In genomic region chr10:81604968-81605665, GRCm38 (mm10) we compare ENCODE assay signal across 7 mouse cellular contexts. TPM values are rescaled to one million over a fixed set of nuclear protein-coding genes. Genes with fewer than 3 reads are reported as not detected.
DNase-seq lines count a peak whose midpoint lies in the region; ATAC-seq and TF ChIP-seq lines count a peak whose summit lies in the region.

No protein-coding gene starts in this region.

- H3K4me3 ChIP-seq in intestine, postnatal 0 days (ENCODE audit: low read depth, low read length), result peak overlapping the region; percentile 45
- H3K4me3 ChIP-seq in limb, embryonic 11.5 days (ENCODE audit: low read depth, low read length), result peak overlapping the region; percentile 44
- H3K4me3 ChIP-seq in midbrain, embryonic 13.5 days (replicated peaks), result peak overlapping the region; percentile 50
- peak overlapping the region; percentile 59 for H3K4me3 ChIP-seq in small intestine, adult 2 months (ENCODE audit: low read depth, low read length)

- H3K36me3 ChIP-seq in intestine, postnatal 0 days (ENCODE audit: control insufficient read depth, insufficient read depth), result no peaks in the 10 kb centered on the region
- H3K36me3 ChIP-seq in limb, embryonic 11.5 days (ENCODE audit: control insufficient read depth, insufficient read depth, low read length), result no peaks in the 10 kb centered on the region
- H3K36me3 ChIP-seq in midbrain, embryonic 13.5 days, result no peaks in the 10 kb centered on the region; the same call in 1 of the 2 replicates
- H3K36me3 ChIP-seq in small intestine, adult 2 months (ENCODE audit: control insufficient read depth, insufficient read depth, low read length), result no peaks in the 10 kb centered on the region

- no peaks in the 10 kb centered on the region for H3K9me3 ChIP-seq in intestine, postnatal 0 days (ENCODE audit: control insufficient read depth)
- no peaks in the 10 kb centered on the region for H3K9me3 ChIP-seq in limb, embryonic 11.5 days (ENCODE audit: control insufficient read depth, low read length)
- H3K9me3 ChIP-seq in midbrain, embryonic 13.5 days, result no peaks in the 10 kb centered on the region

- peaks cover 17% of the 10 kb centered on the region for H3K4me1 ChIP-seq in intestine, postnatal 0 days (replicated peaks; ENCODE audit: control insufficient read depth, insufficient read depth, low read length)
- H3K4me1 ChIP-seq in limb, embryonic 11.5 days (ENCODE audit: control insufficient read depth, insufficient read depth, low read length), result peaks cover 18% of the 10 kb centered on the region
- peaks cover 39% of the 10 kb centered on the region for H3K4me1 ChIP-seq in midbrain, embryonic 13.5 days (replicated peaks)
- H3K4me1 ChIP-seq in small intestine, adult 2 months (ENCODE audit: control insufficient read depth, insufficient read depth, insufficient read length, low read length), result peaks cover 15% of the 10 kb centered on the region

- peak; percentile 31 for ATAC-seq in granulocyte monocyte progenitor cell, adult 5-6 weeks (replicated peaks; ENCODE audit: poor library complexity, severe bottlenecking)
- ATAC-seq in intestine, postnatal 0 days, result peak; percentile 31; the same call in 1 of the 2 replicates
- peak; percentile 10; the same call in 1 of the 2 replicates for ATAC-seq in limb, embryonic 11.5 days (ENCODE audit: insufficient number of reproducible peaks, low FRiP score, low TSS enrichment, low read depth)
- ATAC-seq in midbrain, embryonic 13.5 days, result peak; percentile 21

- H3K9ac ChIP-seq in intestine, postnatal 0 days (ENCODE audit: low read depth, low read length), result peak overlapping the region; percentile 28; the same call in 1 of the 2 replicates
- H3K9ac ChIP-seq in limb, embryonic 11.5 days (ENCODE audit: low read length), result no peak overlapping the region
- peak overlapping the region; percentile 63 for H3K9ac ChIP-seq in midbrain, embryonic 13.5 days (replicated peaks)

- H3K27ac ChIP-seq in intestine, postnatal 0 days (ENCODE audit: low read depth, low read length), result peak overlapping the region; percentile 71
- H3K27ac ChIP-seq in limb, embryonic 11.5 days (replicated peaks; ENCODE audit: low read depth, low read length), result peak overlapping the region; percentile 77
- H3K27ac ChIP-seq in midbrain, embryonic 13.5 days, result peak overlapping the region; percentile 93
- H3K27ac ChIP-seq in small intestine, adult 2 months (ENCODE audit: insufficient read depth, low read depth, low read length), result peak overlapping the region; percentile 82

- no peaks in the 10 kb centered on the region for H3K27me3 ChIP-seq in intestine, postnatal 0 days (replicated peaks; ENCODE audit: control insufficient read depth, insufficient read depth, low read length)
- no peaks in the 10 kb centered on the region for H3K27me3 ChIP-seq in limb, embryonic 11.5 days (ENCODE audit: control insufficient read depth, insufficient read depth, low read length)
- H3K27me3 ChIP-seq in midbrain, embryonic 13.5 days, result peaks cover 14% of the 10 kb centered on the region
- no peaks in the 10 kb centered on the region for H3K27me3 ChIP-seq in small intestine, adult 2 months (ENCODE audit: control insufficient read depth, insufficient read depth, low read length)

- no peak for TF ChIP-seq POLR2A in small intestine, adult 2 months (IDR thresholded peaks at IDR 0.05; ENCODE audit: low read depth, low read length)

- peak; percentile 94 for TF ChIP-seq CTCF in intestine, postnatal 0 days (IDR thresholded peaks at IDR 0.05; ENCODE audit: low read depth)
- peak; percentile 90 for TF ChIP-seq CTCF in small intestine, adult 2 months (IDR thresholded peaks at IDR 0.05; ENCODE audit: extremely low read depth, insufficient read length, insufficient replicate concordance, low read depth, low read length)

- WGBS in intestine, postnatal 0 days, result 20% methylated on average over 29 of the region's 29 CpGs
- 21% methylated on average over 29 of the region's 29 CpGs for WGBS in limb, embryonic 11.5 days
- WGBS in midbrain, embryonic 13.5 days, result 20% methylated on average over 29 of the region's 29 CpGs
- 18% methylated on average over 29 of the region's 29 CpGs for WGBS in small intestine, adult 2 months

- DNase-seq in adrenal gland, postnatal 10 days, result peak; percentile 90
- DNase-seq in embryo, embryonic 11.5 days (ENCODE audit: low read depth, low spot score), result peak; percentile 81
- peak; percentile 91 for DNase-seq in limb, embryonic 11.5 days (ENCODE audit: low spot score)

- peak overlapping the region; percentile 68 for H3K4me2 ChIP-seq in intestine, postnatal 0 days (replicated peaks; ENCODE audit: low read depth)
- peak overlapping the region; percentile 43 for H3K4me2 ChIP-seq in limb, embryonic 11.5 days (ENCODE audit: low read depth, severe bottlenecking)
- H3K4me2 ChIP-seq in midbrain, embryonic 13.5 days (replicated peaks), result peak overlapping the region; percentile 67

RNA-seq across cellular contexts. Expression of gene BC025920, which starts 1.0 kb away (rescaled TPM):
- total RNA-seq in adrenal gland, postnatal 10 days (2021), result 1 to 10 TPM; 1.1 to 1.8 TPM
- total RNA-seq in granulocyte monocyte progenitor cell, adult 5-6 weeks (2014; fragmentation: Nextera tagmentation), result 3.7 and 4.4 TPM in 2 replicates
- total RNA-seq in granulocyte monocyte progenitor cell, adult 5-6 weeks (2017), result 0.26 and 1.4 TPM in 2 replicates
- polyA plus RNA-seq in intestine, postnatal 0 days (2015; fragmentation: Nextera tagmentation; extraction: Ambion mirVana), result 0.18 and 0.20 TPM in 2 replicates
- polyA plus RNA-seq in limb, embryonic 11.5 days (2014; fragmentation: Nextera tagmentation; extraction: Ambion mirVana), result 0.63 and 1.5 TPM in 2 replicates
- polyA plus RNA-seq in midbrain, embryonic 13.5 days (2015; fragmentation: Nextera tagmentation; extraction: Ambion mirVana), result 2.9 and 3.0 TPM in 2 replicates
- 0.33 and 0.58 TPM in 2 replicates for polyA plus RNA-seq in small intestine, adult 2 months (2012; rRNA removed)

RNA-seq across cellular contexts. Expression of gene Tle6, which starts 4.2 kb away (rescaled TPM):
- 10 to 100 TPM in 1 of 2 experiments, 1 to 10 TPM in 1; 8.7 to 10.8 TPM for total RNA-seq in adrenal gland, postnatal 10 days (2021)
- 22.2 and 26.0 TPM in 2 replicates for total RNA-seq in granulocyte monocyte progenitor cell, adult 5-6 weeks (2014; fragmentation: Nextera tagmentation)
- total RNA-seq in granulocyte monocyte progenitor cell, adult 5-6 weeks (2017), result 4.9 and 7.9 TPM in 2 replicates
- polyA plus RNA-seq in intestine, postnatal 0 days (2015; fragmentation: Nextera tagmentation; extraction: Ambion mirVana), result 3.9 and 4.2 TPM in 2 replicates
- 11.1 and 11.6 TPM in 2 replicates for polyA plus RNA-seq in limb, embryonic 11.5 days (2014; fragmentation: Nextera tagmentation; extraction: Ambion mirVana)
- polyA plus RNA-seq in midbrain, embryonic 13.5 days (2015; fragmentation: Nextera tagmentation; extraction: Ambion mirVana), result 2.8 and 4.4 TPM in 2 replicates
- 7.3 and 34.4 TPM in 2 replicates for polyA plus RNA-seq in small intestine, adult 2 months (2012; rRNA removed)

RNA-seq across cellular contexts. Expression of gene Sirt6, which starts 22.5 kb away (rescaled TPM):
- total RNA-seq in adrenal gland, postnatal 10 days (2021), result 10 to 100 TPM; 17.3 to 24.7 TPM
- total RNA-seq in granulocyte monocyte progenitor cell, adult 5-6 weeks (2014; fragmentation: Nextera tagmentation), result 8.3 and 12.6 TPM in 2 replicates
- total RNA-seq in granulocyte monocyte progenitor cell, adult 5-6 weeks (2017), result 5.3 and 6.2 TPM in 2 replicates
- polyA plus RNA-seq in intestine, postnatal 0 days (2015; fragmentation: Nextera tagmentation; extraction: Ambion mirVana), result 13.5 and 13.9 TPM in 2 replicates
- 46.2 and 46.5 TPM in 2 replicates for polyA plus RNA-seq in limb, embryonic 11.5 days (2014; fragmentation: Nextera tagmentation; extraction: Ambion mirVana)
- 64.7 and 67.4 TPM in 2 replicates for polyA plus RNA-seq in midbrain, embryonic 13.5 days (2015; fragmentation: Nextera tagmentation; extraction: Ambion mirVana)
- polyA plus RNA-seq in small intestine, adult 2 months (2012; rRNA removed), result 16.4 and 34.7 TPM in 2 replicates

RNA-seq across cellular contexts. Expression of gene Ankrd24, which starts 23.2 kb away (rescaled TPM):
- total RNA-seq in adrenal gland, postnatal 10 days (2021), result 10 to 100 TPM; 15.2 to 26.7 TPM
- 7.6 and 9.2 TPM in 2 replicates for total RNA-seq in granulocyte monocyte progenitor cell, adult 5-6 weeks (2014; fragmentation: Nextera tagmentation)
- 7.5 and 8.3 TPM in 2 replicates for total RNA-seq in granulocyte monocyte progenitor cell, adult 5-6 weeks (2017)
- 3.5 and 4.2 TPM in 2 replicates for polyA plus RNA-seq in intestine, postnatal 0 days (2015; fragmentation: Nextera tagmentation; extraction: Ambion mirVana)
- polyA plus RNA-seq in limb, embryonic 11.5 days (2014; fragmentation: Nextera tagmentation; extraction: Ambion mirVana), result 4.3 and 5.5 TPM in 2 replicates
- 8.5 and 9.3 TPM in 2 replicates for polyA plus RNA-seq in midbrain, embryonic 13.5 days (2015; fragmentation: Nextera tagmentation; extraction: Ambion mirVana)
- 11.3 and 24.2 TPM in 2 replicates for polyA plus RNA-seq in small intestine, adult 2 months (2012; rRNA removed)

RNA-seq across cellular contexts. Expression of gene Tle2, which starts 30.8 kb away (rescaled TPM):
- 10 to 100 TPM; 10.9 to 18.1 TPM for total RNA-seq in adrenal gland, postnatal 10 days (2021)
- 4.4 and 5.0 TPM in 2 replicates for total RNA-seq in granulocyte monocyte progenitor cell, adult 5-6 weeks (2014; fragmentation: Nextera tagmentation)
- total RNA-seq in granulocyte monocyte progenitor cell, adult 5-6 weeks (2017), result 0.17 and 2.4 TPM in 2 replicates
- polyA plus RNA-seq in intestine, postnatal 0 days (2015; fragmentation: Nextera tagmentation; extraction: Ambion mirVana), result 3.0 and 5.2 TPM in 2 replicates
- 13.7 and 18.4 TPM in 2 replicates for polyA plus RNA-seq in limb, embryonic 11.5 days (2014; fragmentation: Nextera tagmentation; extraction: Ambion mirVana)
- 23.6 and 26.2 TPM in 2 replicates for polyA plus RNA-seq in midbrain, embryonic 13.5 days (2015; fragmentation: Nextera tagmentation; extraction: Ambion mirVana)
- polyA plus RNA-seq in small intestine, adult 2 months (2012; rRNA removed), result 17.8 and 20.4 TPM in 2 replicates

Comparison
In these comparisons a context has a peak if more than half of its experiments do, and no peak if none do; other contexts are left out.
1. Peak in every context shown above with its lines: DNase-seq, ATAC-seq, H3K4me3 ChIP-seq and H3K27ac ChIP-seq.